Mouse (Mus musculus): ENCODE results near the gene Ndufa8. TPM values are rescaled to one million over a fixed set of nuclear protein-coding genes. Genes with fewer than 3 reads are reported as not detected.

Ndufa8 gene
- polyA plus RNA-seq (2014; fragmentation: Nextera tagmentation; extraction: Ambion mirVana): 283 and 287 TPM in 2 replicates

GRCm38 (mm10) chr2:36048748-36049566 is at the start of gene Ndufa8, which contains the start of gene Morn5:
Gene Ndufa8 (minus strand): TSS chr2:36049406.
Gene Morn5 (plus strand): TSS chr2:36049458.
- DNase-seq (ENCODE audit: low spot score): peak; percentile 98
- Histone ChIP-seq H3K4me1 (ENCODE audit: control insufficient read depth, insufficient read depth, low read length) (peaks cover 7% of the 10 kb centered on the region; the same call in 1 of the 2 replicates), H3K27ac (ENCODE audit: low read depth, low read length) (no peak within 1 kb of the TSS), H3K9me3 (replicated peaks; ENCODE audit: control insufficient read depth, low read length) (no peaks in the 10 kb centered on the region), H3K9ac (ENCODE audit: low read length) (peak within 1 kb of the TSS; percentile 85), H3K4me3 (ENCODE audit: low read depth, low read length) (peak within 1 kb of the TSS; percentile 70), H3K36me3 (ENCODE audit: control insufficient read depth, insufficient read depth, low read length) (peaks cover 7% of the 10 kb centered on the region), H3K27me3 (replicated peaks; ENCODE audit: control insufficient read depth, insufficient read depth, low read length) (no peaks in the 10 kb centered on the region), H3K4me2 (ENCODE audit: low read length) (peak within 1 kb of the TSS; percentile 63)
- ATAC-seq: peak; percentile 97
- WGBS: under 1% methylated on average over 44 of the region's 44 CpGs

- Histone ChIP-seq H3K9me3 (replicated peaks; ENCODE audit: control insufficient read depth, low read length) (no peaks in the 10 kb centered on the region), H3K4me1 (ENCODE audit: control insufficient read depth, insufficient read depth, low read length) (no peaks in the 10 kb centered on the region), H3K27ac (ENCODE audit: low read depth, low read length) (no peak overlapping the region), H3K36me3 (ENCODE audit: control insufficient read depth, insufficient read depth, low read length) (no peaks in the 10 kb centered on the region), H3K27me3 (replicated peaks; ENCODE audit: control insufficient read depth, insufficient read depth, low read length) (peaks cover 88% of the 10 kb centered on the region), H3K4me3 (ENCODE audit: low read depth, low read length) (peak overlapping the region; percentile 0; the same call in 1 of the 2 replicates), H3K4me2 (ENCODE audit: low read length) (peak overlapping the region; percentile 52), H3K9ac (ENCODE audit: low read length) (peak overlapping the region; percentile 38)
- ATAC-seq: no peak
- 2% methylated on average over 5 of the region's 5 CpGs for WGBS
- DNase-seq (ENCODE audit: low spot score): no peak
These were observed 48.8 kb upstream of the Ndufa8 start for GRCm38 (mm10) chr2:36098021-36098420.

- ATAC-seq: no peak
- no peaks in the 10 kb centered on the region for H3K36me3 ChIP-seq (ENCODE audit: control insufficient read depth, insufficient read depth, low read length)
- no peaks in the 10 kb centered on the region for H3K4me1 ChIP-seq (ENCODE audit: control insufficient read depth, insufficient read depth, low read length)
- peaks cover 90% of the 10 kb centered on the region for H3K27me3 ChIP-seq (replicated peaks; ENCODE audit: control insufficient read depth, insufficient read depth, low read length)
- H3K4me3 ChIP-seq (ENCODE audit: low read depth, low read length): peak overlapping the region; percentile 0
- H3K4me2 ChIP-seq (ENCODE audit: low read length): peak overlapping the region; percentile 52
- 0 out of 2 replicates have a peak overlapping the region, but pooled peaks have one; percentile 22 for H3K27ac ChIP-seq (ENCODE audit: low read depth, low read length)
- DNase-seq (ENCODE audit: low spot score): no peak
- H3K9me3 ChIP-seq (replicated peaks; ENCODE audit: control insufficient read depth, low read length): no peaks in the 10 kb centered on the region
- WGBS: 1% methylated on average over 18 of the region's 18 CpGs
- H3K9ac ChIP-seq (ENCODE audit: low read length): peak overlapping the region; percentile 38; the same call in 1 of the 2 replicates
These were observed 48.1 kb upstream of the Ndufa8 start for GRCm38 (mm10) chr2:36097129-36097815.

GRCm38 (mm10) chr2:36093914-36094475 is 44.8 kb upstream of the Ndufa8 start:
- 3% methylated on average over 31 of the region's 31 CpGs for WGBS
- Histone ChIP-seq H3K9me3 (replicated peaks; ENCODE audit: control insufficient read depth, low read length) (no peaks in the 10 kb centered on the region), H3K27me3 (replicated peaks; ENCODE audit: control insufficient read depth, insufficient read depth, low read length) (peaks cover 92% of the 10 kb centered on the region), H3K27ac (ENCODE audit: low read depth, low read length) (no peak overlapping the region), H3K4me2 (ENCODE audit: low read length) (peak overlapping the region; percentile 31), H3K36me3 (ENCODE audit: control insufficient read depth, insufficient read depth, low read length) (no peaks in the 10 kb centered on the region), H3K9ac (ENCODE audit: low read length) (peak overlapping the region; percentile 13; the same call in 1 of the 2 replicates), H3K4me1 (ENCODE audit: control insufficient read depth, insufficient read depth, low read length) (peaks cover 7% of the 10 kb centered on the region), H3K4me3 (ENCODE audit: low read depth, low read length) (0 out of 2 replicates have a peak overlapping the region, but pooled peaks have one; percentile 6)
- ATAC-seq: no peak
- DNase-seq (ENCODE audit: low spot score): no peak

- 12% methylated on average over 7 of the region's 7 CpGs for WGBS
- Histone ChIP-seq H3K4me3 (ENCODE audit: low read depth, low read length) (no peak overlapping the region), H3K4me2 (ENCODE audit: low read length) (peak overlapping the region; percentile 31; the same call in 1 of the 2 replicates), H3K9ac (ENCODE audit: low read length) (no peak overlapping the region), H3K4me1 (ENCODE audit: control insufficient read depth, insufficient read depth, low read length) (peaks cover 7% of the 10 kb centered on the region), H3K27ac (ENCODE audit: low read depth, low read length) (no peak overlapping the region), H3K9me3 (replicated peaks; ENCODE audit: control insufficient read depth, low read length) (no peaks in the 10 kb centered on the region), H3K36me3 (ENCODE audit: control insufficient read depth, insufficient read depth, low read length) (no peaks in the 10 kb centered on the region), H3K27me3 (replicated peaks; ENCODE audit: control insufficient read depth, insufficient read depth, low read length) (peaks cover 92% of the 10 kb centered on the region)
- DNase-seq (ENCODE audit: low spot score) (no peak), ATAC-seq (no peak)
These were observed 44.1 kb upstream of the Ndufa8 start for GRCm38 (mm10) chr2:36093301-36093700.

- DNase-seq (ENCODE audit: low spot score): no peak
- no peak for ATAC-seq
- Histone ChIP-seq H3K9me3 (replicated peaks; ENCODE audit: control insufficient read depth, low read length) (no peaks in the 10 kb centered on the region), H3K4me2 (ENCODE audit: low read length) (no peak overlapping the region; the same call in 1 of the 2 replicates), H3K4me3 (ENCODE audit: low read depth, low read length) (no peak overlapping the region), H3K27me3 (replicated peaks; ENCODE audit: control insufficient read depth, insufficient read depth, low read length) (peaks cover 86% of the 10 kb centered on the region), H3K9ac (ENCODE audit: low read length) (no peak overlapping the region), H3K27ac (ENCODE audit: low read depth, low read length) (no peak overlapping the region), H3K4me1 (ENCODE audit: control insufficient read depth, insufficient read depth, low read length) (peaks cover 7% of the 10 kb centered on the region), H3K36me3 (ENCODE audit: control insufficient read depth, insufficient read depth, low read length) (no peaks in the 10 kb centered on the region)
- 0% methylated on average over 4 of the region's 4 CpGs for WGBS
These were observed 43.5 kb upstream of the Ndufa8 start for GRCm38 (mm10) chr2:36092748-36093147.

GRCm38 (mm10) chr2:36090853-36091741 is 41.9 kb upstream of the Ndufa8 start:
- H3K9me3 ChIP-seq (replicated peaks; ENCODE audit: control insufficient read depth, low read length): no peaks in the 10 kb centered on the region
- peak overlapping the region; percentile 37; the same call in 1 of the 2 replicates for H3K9ac ChIP-seq (ENCODE audit: low read length)
- peak overlapping the region; percentile 27 for H3K4me3 ChIP-seq (ENCODE audit: low read depth, low read length)
- DNase-seq (ENCODE audit: low spot score) (peak; percentile 72), ATAC-seq (peak; percentile 67)
- 2% methylated on average over 69 of the region's 70 CpGs for WGBS
- H3K27ac ChIP-seq (ENCODE audit: low read depth, low read length): no peak overlapping the region
- peaks cover 71% of the 10 kb centered on the region for H3K27me3 ChIP-seq (replicated peaks; ENCODE audit: control insufficient read depth, insufficient read depth, low read length)
- H3K4me1 ChIP-seq (ENCODE audit: control insufficient read depth, insufficient read depth, low read length): peaks cover 7% of the 10 kb centered on the region
- H3K36me3 ChIP-seq (ENCODE audit: control insufficient read depth, insufficient read depth, low read length): no peaks in the 10 kb centered on the region
- peak overlapping the region; percentile 59 for H3K4me2 ChIP-seq (ENCODE audit: low read length)

- Histone ChIP-seq H3K36me3 (ENCODE audit: control insufficient read depth, insufficient read depth, low read length) (no peaks in the 10 kb centered on the region), H3K4me3 (ENCODE audit: low read depth, low read length) (no peak overlapping the region), H3K9ac (ENCODE audit: low read length) (no peak overlapping the region), H3K4me1 (ENCODE audit: control insufficient read depth, insufficient read depth, low read length) (peaks cover 7% of the 10 kb centered on the region), H3K27ac (ENCODE audit: low read depth, low read length) (no peak overlapping the region), H3K4me2 (ENCODE audit: low read length) (0 out of 2 replicates have a peak overlapping the region, but pooled peaks have one; percentile 4), H3K9me3 (replicated peaks; ENCODE audit: control insufficient read depth, low read length) (no peaks in the 10 kb centered on the region), H3K27me3 (replicated peaks; ENCODE audit: control insufficient read depth, insufficient read depth, low read length) (peaks cover 56% of the 10 kb centered on the region)
- ATAC-seq (no peak), DNase-seq (ENCODE audit: low spot score) (no peak)
- 11% methylated on average over 3 of the region's 3 CpGs for WGBS
These were observed 40.0 kb upstream of the Ndufa8 start for GRCm38 (mm10) chr2:36089190-36089589.
